Mouse (Mus musculus) liver, embryonic 12.5 days (tissue): ENCODE measurements around the gene 1110065P20Rik. TPM values are rescaled to one million over a fixed set of nuclear protein-coding genes. Genes with fewer than 3 reads are reported as not detected.

ENCODE experiments used
- ATAC-seq: fragments of 200-750 bp; cut with Nextera tagmentation; 2 replicates; pipeline ENCODE4 v1.8.0; 2017; ENCODE audit warnings: moderate number of reproducible peaks, mild to moderate bottlenecking, moderate library complexity
- H3K27ac ChIP-seq: fragments of 300-500 bp; sonication (generic); 2 replicates; pipeline ENCODE4 v1.5.1; 2016; ENCODE audit warnings: mild to moderate bottlenecking
- H3K27me3 ChIP-seq: fragments of 300-500 bp; sonication (generic); replicated peaks from 2 replicates; pipeline ENCODE4 v1.6.1; 2016; ENCODE audit warnings: mild to moderate bottlenecking, moderate library complexity
- H3K36me3 ChIP-seq: fragments of 300-500 bp; sonication (generic); 2 replicates; pipeline ENCODE4 v1.6.1; 2016; ENCODE audit warnings: mild to moderate bottlenecking, moderate library complexity
- H3K4me1 ChIP-seq: fragments of 300-500 bp; sonication (generic); 2 replicates; pipeline ENCODE4 v1.6.1; 2016
- H3K4me2 ChIP-seq: fragments of 300-500 bp; sonication (generic); 2 replicates; pipeline ENCODE4 v1.6.1; 2016; ENCODE audit warnings: mild to moderate bottlenecking, moderate library complexity
- H3K4me3 ChIP-seq: fragments of 300-500 bp; sonication (generic); 2 replicates; pipeline ENCODE4 v1.5.1; 2016; ENCODE audit warnings: mild to moderate bottlenecking, moderate library complexity
- H3K9ac ChIP-seq: fragments of 300-500 bp; sonication (generic); 2 replicates; pipeline ENCODE4 v1.6.1; 2016; ENCODE audit warnings: mild to moderate bottlenecking, moderate library complexity
- H3K9me3 ChIP-seq: fragments of 300-500 bp; sonication (generic); replicated peaks from 2 replicates; pipeline ENCODE4 v1.6.1; 2016; ENCODE audit warnings: mild to moderate bottlenecking, moderate library complexity
- WGBS: fragments of 180-500 bp; shearing (Covaris S2); methylation state at CpG from one replicate; pipeline ENCODE4 v1.1.7; 2016; ENCODE audit not compliant: insufficient replicate concordance; 5-methylcytosine and 5-hydroxymethylcytosine counted together
- polyA plus RNA-seq: library from polyadenylated mRNA; unstranded; fragments of >200 nt; fragmentation: Nextera tagmentation; extraction: Ambion mirVana; gene quantifications from 2 replicates; pipeline ENCODE4 v1.2.1, GENCODE M21; 2016

The 1110065P20Rik gene
- polyA plus RNA-seq, 1 experiment from 2014 or later: 22.9 TPM

GRCm38 (mm10) chr4:124832796-124833195 lies 18.2 kb downstream of the 1110065P20Rik start:
- Histone ChIP-seq H3K4me2 (no peak overlapping the region), H3K27me3 (no peaks in the 10 kb centered on the region), H3K4me1 (no peaks in the 10 kb centered on the region), H3K9me3 (no peaks in the 10 kb centered on the region), H3K36me3 (peaks cover 94% of the 10 kb centered on the region), H3K4me3 (no peak overlapping the region), H3K9ac (no peak overlapping the region), H3K27ac (no peak overlapping the region)
- no peak for ATAC-seq
- 90% methylated on average over 10 of the region's 10 CpGs for WGBS

- H3K27me3 ChIP-seq: no peaks in the 10 kb centered on the region
These were observed 21.3 kb downstream of the 1110065P20Rik start for GRCm38 (mm10) chr4:124829671-124830070.

GRCm38 (mm10) chr4:124825371-124825965 lies 25.5 kb downstream of the 1110065P20Rik start:
- no peak overlapping the region for H3K4me3 ChIP-seq
- WGBS: 87% methylated on average over 21 of the region's 21 CpGs
- no peak for ATAC-seq

More at GRCm38 (mm10) chr4:124829671-124830070, 21.3 kb downstream of the 1110065P20Rik start:
- WGBS: 71% methylated on average over 5 of the region's 5 CpGs
- Histone ChIP-seq H3K36me3 (peaks cover 96% of the 10 kb centered on the region), H3K9ac (no peak overlapping the region), H3K4me1 (no peaks in the 10 kb centered on the region), H3K4me3 (no peak overlapping the region), H3K4me2 (no peak overlapping the region), H3K27ac (no peak overlapping the region), H3K9me3 (no peaks in the 10 kb centered on the region)
- no peak for ATAC-seq

GRCm38 (mm10) chr4:124824967-124825366 lies 26.0 kb downstream of the 1110065P20Rik start:
- H3K27ac ChIP-seq: no peak overlapping the region
- no peak overlapping the region for H3K4me3 ChIP-seq
- no peak overlapping the region for H3K4me2 ChIP-seq
- H3K36me3 ChIP-seq: peaks cover 97% of the 10 kb centered on the region
- ATAC-seq: no peak
- no peak overlapping the region for H3K9ac ChIP-seq
- H3K9me3 ChIP-seq: no peaks in the 10 kb centered on the region
- 82% methylated on average over 6 of the region's 6 CpGs for WGBS
- H3K4me1 ChIP-seq: no peaks in the 10 kb centered on the region
- no peaks in the 10 kb centered on the region for H3K27me3 ChIP-seq

More at GRCm38 (mm10) chr4:124825371-124825965, 25.5 kb downstream of the 1110065P20Rik start:
- Histone ChIP-seq H3K4me2 (no peak overlapping the region), H3K36me3 (peaks cover 97% of the 10 kb centered on the region), H3K9me3 (no peaks in the 10 kb centered on the region), H3K27me3 (no peaks in the 10 kb centered on the region), H3K4me1 (no peaks in the 10 kb centered on the region), H3K27ac (no peak overlapping the region), H3K9ac (no peak overlapping the region)

- Histone ChIP-seq H3K27ac (no peak overlapping the region), H3K9ac (no peak overlapping the region), H3K27me3 (no peaks in the 10 kb centered on the region), H3K4me2 (no peak overlapping the region), H3K9me3 (no peaks in the 10 kb centered on the region), H3K4me3 (no peak overlapping the region), H3K36me3 (peaks cover 77% of the 10 kb centered on the region), H3K4me1 (peaks cover 21% of the 10 kb centered on the region)
- 77% methylated on average over 4 of the region's 4 CpGs for WGBS
- ATAC-seq: no peak
These were observed 32.2 kb downstream of the 1110065P20Rik start for GRCm38 (mm10) chr4:124818832-124819231.

DNA sequence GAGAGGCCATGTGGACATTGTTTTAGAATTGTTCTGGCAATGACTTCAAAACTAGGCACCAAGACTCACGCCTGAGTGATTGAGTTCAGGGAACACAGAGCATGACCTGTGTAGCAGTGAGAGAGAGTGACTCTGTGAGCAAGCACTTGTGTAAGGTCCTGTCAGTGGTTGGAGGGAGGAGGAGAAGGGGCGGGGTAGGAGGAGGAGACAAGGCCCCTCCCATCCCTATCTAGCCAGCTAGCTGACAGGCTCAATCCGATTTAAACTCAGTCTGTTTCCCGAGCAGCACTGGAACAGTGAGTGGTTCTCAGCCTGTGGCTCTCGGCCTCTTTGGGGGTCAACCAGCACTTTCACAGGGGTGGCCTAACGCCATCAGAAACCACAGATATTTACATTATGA lies 33.2 kb downstream of the 1110065P20Rik start:
- Histone ChIP-seq H3K36me3 (peaks cover 77% of the 10 kb centered on the region), H3K9ac (0 out of 2 replicates have a peak overlapping the region, but pooled peaks have one; percentile 20)
- ATAC-seq: peak; percentile 98

DNA sequence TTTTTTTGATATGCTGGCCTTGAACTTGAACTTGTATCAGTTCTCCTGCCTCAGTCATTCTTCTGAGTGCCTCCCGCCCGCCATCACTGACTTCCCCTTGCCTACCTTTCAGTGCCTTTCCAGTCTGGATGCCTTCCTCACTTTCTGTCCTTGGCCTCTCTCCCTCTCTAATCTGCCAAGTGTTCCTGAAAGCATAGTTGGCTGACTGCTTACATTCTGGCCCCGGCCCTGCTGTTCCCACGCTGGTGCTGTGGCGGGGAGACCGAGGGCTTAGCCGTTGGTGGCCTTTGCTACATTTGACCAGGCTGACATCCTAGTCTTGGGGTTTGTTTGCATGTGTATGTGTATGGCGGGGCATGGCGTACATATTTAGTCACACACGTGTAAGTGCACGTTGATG lies 35.1 kb downstream of the 1110065P20Rik start:
- Histone ChIP-seq H3K9ac (no peak overlapping the region), H3K4me1 (peaks cover 38% of the 10 kb centered on the region), H3K4me3 (no peak overlapping the region), H3K4me2 (no peak overlapping the region), H3K9me3 (no peaks in the 10 kb centered on the region), H3K36me3 (peaks cover 75% of the 10 kb centered on the region), H3K27me3 (no peaks in the 10 kb centered on the region), H3K27ac (no peak overlapping the region)
- ATAC-seq: no peak
- 89% methylated on average over 11 of the region's 11 CpGs for WGBS

More for the DNA sequence above, 33.2 kb downstream of the 1110065P20Rik start:
- Histone ChIP-seq H3K4me2 (peak overlapping the region; percentile 48), H3K4me1 (peaks cover 23% of the 10 kb centered on the region), H3K4me3 (no peak overlapping the region), H3K27me3 (no peaks in the 10 kb centered on the region), H3K27ac (peak overlapping the region; percentile 61; the same call in 1 of the 2 replicates), H3K9me3 (no peaks in the 10 kb centered on the region)
- 14% methylated on average over 6 of the region's 6 CpGs for WGBS

- Histone ChIP-seq H3K4me3 (no peak overlapping the region), H3K9ac (no peak overlapping the region), H3K36me3 (peaks cover 89% of the 10 kb centered on the region), H3K9me3 (no peaks in the 10 kb centered on the region), H3K4me2 (no peak overlapping the region), H3K27me3 (no peaks in the 10 kb centered on the region), H3K4me1 (peaks cover 58% of the 10 kb centered on the region), H3K27ac (no peak overlapping the region)
- no peak for ATAC-seq
- 70% methylated on average over 9 of the region's 9 CpGs for WGBS
These were observed 39.5 kb downstream of the 1110065P20Rik start for GRCm38 (mm10) chr4:124811347-124811975.

DNA sequence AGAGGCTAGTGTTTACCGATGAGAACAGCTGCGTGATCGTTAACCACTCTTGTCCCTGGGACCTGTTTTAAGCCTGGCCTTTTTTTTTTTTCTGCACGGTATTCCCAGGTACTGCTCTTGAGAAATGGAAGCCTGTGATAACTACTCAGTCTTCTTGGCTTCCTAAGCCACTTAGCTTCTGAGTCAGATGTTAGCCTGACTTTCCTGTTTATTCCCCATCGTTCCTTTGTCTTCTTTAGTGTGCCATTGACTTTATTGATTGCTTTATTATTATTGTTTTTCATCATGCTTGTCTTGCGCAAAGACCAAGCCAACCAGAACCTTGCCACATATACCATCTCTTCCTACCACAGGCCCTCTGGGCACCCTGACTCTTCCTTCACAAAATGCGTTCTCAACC lies 40.9 kb downstream of the 1110065P20Rik start:
- Histone ChIP-seq H3K9me3 (no peaks in the 10 kb centered on the region), H3K27ac (no peak overlapping the region), H3K9ac (no peak overlapping the region), H3K36me3 (peaks cover 89% of the 10 kb centered on the region), H3K4me1 (peaks cover 72% of the 10 kb centered on the region), H3K4me2 (no peak overlapping the region), H3K27me3 (no peaks in the 10 kb centered on the region), H3K4me3 (no peak overlapping the region)
- ATAC-seq: no peak
- 79% methylated on average over 7 of the region's 7 CpGs for WGBS

- H3K4me2 ChIP-seq: peak overlapping the region; percentile 40
- no peaks in the 10 kb centered on the region for H3K9me3 ChIP-seq
- peak overlapping the region; percentile 36; the same call in 1 of the 2 replicates for H3K9ac ChIP-seq
- peak overlapping the region; percentile 66 for H3K27ac ChIP-seq
- no peak overlapping the region for H3K4me3 ChIP-seq
- no peak for ATAC-seq
- WGBS: 42% methylated on average over 9 of the region's 9 CpGs
- peaks cover 92% of the 10 kb centered on the region for H3K36me3 ChIP-seq
- H3K27me3 ChIP-seq: no peaks in the 10 kb centered on the region
- peaks cover 79% of the 10 kb centered on the region for H3K4me1 ChIP-seq
These were observed 41.7 kb downstream of the 1110065P20Rik start for GRCm38 (mm10) chr4:124809136-124809883.

- H3K9me3 ChIP-seq: no peaks in the 10 kb centered on the region
- ATAC-seq: no peak
- 39% methylated on average over 5 of the region's 5 CpGs for WGBS
- H3K36me3 ChIP-seq: peaks cover 86% of the 10 kb centered on the region
- peak overlapping the region; percentile 36 for H3K9ac ChIP-seq
- H3K4me1 ChIP-seq: peaks cover 87% of the 10 kb centered on the region
- H3K27ac ChIP-seq: peak overlapping the region; percentile 66
- peak overlapping the region; percentile 40 for H3K4me2 ChIP-seq
- no peaks in the 10 kb centered on the region for H3K27me3 ChIP-seq
- 0 out of 2 replicates have a peak overlapping the region, but pooled peaks have one; percentile 6 for H3K4me3 ChIP-seq
These were observed 42.5 kb downstream of the 1110065P20Rik start for GRCm38 (mm10) chr4:124808511-124808910.

DNA sequence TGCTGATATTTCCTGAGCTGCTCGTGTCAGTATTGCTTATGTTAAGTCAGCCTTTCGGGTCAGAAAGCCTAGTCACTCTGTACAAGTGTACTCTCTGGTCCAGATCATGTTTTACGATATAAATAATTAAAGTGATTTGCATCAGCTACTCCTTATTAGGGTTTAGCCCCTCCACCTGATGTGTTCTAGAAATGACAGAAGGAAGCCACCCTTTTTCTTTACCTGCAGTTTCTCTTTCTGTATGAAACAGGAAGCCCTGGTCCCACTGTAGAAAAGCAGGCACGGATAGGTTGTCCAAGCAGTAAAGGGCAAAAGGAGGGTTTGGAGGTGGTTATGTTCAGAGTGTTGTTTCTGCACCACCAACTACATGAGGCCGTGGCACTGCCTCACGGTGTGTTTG lies 47.6 kb downstream of the 1110065P20Rik start:
- peak overlapping the region; percentile 99 for H3K27ac ChIP-seq
- 36% methylated on average over 6 of the region's 6 CpGs for WGBS
- H3K27me3 ChIP-seq: no peaks in the 10 kb centered on the region
- peaks cover 65% of the 10 kb centered on the region for H3K4me1 ChIP-seq
- ATAC-seq: no peak
- peak overlapping the region; percentile 96 for H3K9ac ChIP-seq
- peak overlapping the region; percentile 95 for H3K4me2 ChIP-seq
- no peaks in the 10 kb centered on the region for H3K9me3 ChIP-seq
- peak overlapping the region; percentile 93 for H3K4me3 ChIP-seq
- peaks cover 72% of the 10 kb centered on the region for H3K36me3 ChIP-seq
